Mouse (Mus musculus): ENCODE measurements around the gene Lrrn2. TPM values are rescaled to one million over a fixed set of nuclear protein-coding genes. Genes with fewer than 3 reads are reported as not detected.
"Not testable (repeated sequence)": the region's sequence is repeated elsewhere in the genome, so short reads cannot be mapped to it uniquely, and the experiment has no call there.

Lrrn2 gene
- total and polyA plus RNA-seq, 2 experiments from 2014 or later: 48.9 to 76.6 TPM

DNA sequence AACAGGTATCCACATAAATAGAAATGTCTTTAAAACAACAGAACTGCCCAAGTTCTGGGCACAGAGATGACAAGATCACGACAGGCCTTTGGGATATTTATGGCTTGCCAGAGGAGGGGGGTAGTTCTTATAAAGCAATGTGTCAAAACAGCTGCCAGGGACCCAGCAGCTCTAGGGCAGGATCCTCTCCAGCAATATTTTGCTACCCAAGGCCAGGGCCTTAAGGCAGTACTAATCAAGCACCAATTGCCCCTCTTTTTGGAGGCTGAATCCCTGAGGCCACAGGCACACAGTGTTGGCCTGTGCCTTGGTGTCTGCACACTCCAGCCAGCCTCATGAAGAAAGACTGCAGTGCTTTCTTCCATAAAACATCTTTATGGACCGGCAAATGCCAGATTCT, 84.0 kb downstream of the Lrrn2 start:
- Histone ChIP-seq H3K27me3 (ENCODE audit: insufficient read depth, low read length) (no peaks in the 10 kb centered on the region), H3K36me3 (ENCODE audit: insufficient read depth, low read length) (no peaks in the 10 kb centered on the region), H3K9ac (replicated peaks; ENCODE audit: low read length, poor library complexity, severe bottlenecking) (no peak overlapping the region), H3K27ac (ENCODE audit: low read depth, low read length) (no peak overlapping the region), H3K4me1 (ENCODE audit: insufficient read depth, low read length) (no peaks in the 10 kb centered on the region), H3K9me3 (ENCODE audit: low read length) (no peaks in the 10 kb centered on the region), H3K4me3 (ENCODE audit: low read depth, low read length) (no peak overlapping the region), H3K4me2 (ENCODE audit: low read depth, low read length, poor library complexity, severe bottlenecking) (no peak overlapping the region)
- ATAC-seq (ENCODE audit: low FRiP score) (no peak), DNase-seq (ENCODE audit: low spot score) (no peak)
- WGBS: 93% methylated on average over 2 of the region's 2 CpGs
- TF ChIP-seq CTCF (IDR thresholded peaks at IDR 0.05): no peak

DNA sequence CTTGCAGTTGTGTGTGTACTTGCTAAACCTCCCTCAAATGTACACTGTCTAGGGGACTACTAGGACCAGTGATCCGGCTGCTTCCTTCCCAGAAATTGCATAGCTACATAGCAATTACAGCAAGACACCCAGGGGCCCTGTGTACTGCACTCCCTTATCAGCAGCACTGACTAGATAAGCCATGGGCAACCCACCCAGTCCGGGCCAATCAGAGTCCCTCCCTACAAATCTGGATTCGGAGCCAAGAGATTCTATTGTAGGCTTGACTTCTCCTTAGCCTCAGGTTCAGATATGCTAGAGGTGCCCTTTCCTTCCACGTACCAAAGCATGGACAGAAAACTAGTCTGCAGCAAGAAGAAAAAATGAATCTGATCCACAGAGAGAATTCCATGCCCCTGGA, 84.6 kb downstream of the Lrrn2 start:
- 85% methylated on average over 4 of the region's 4 CpGs for WGBS
- no peak for TF ChIP-seq CTCF (IDR thresholded peaks at IDR 0.05)
- Histone ChIP-seq H3K9me3 (ENCODE audit: low read length) (no peaks in the 10 kb centered on the region), H3K27ac (ENCODE audit: low read depth, low read length) (no peak overlapping the region), H3K9ac (replicated peaks; ENCODE audit: low read length, poor library complexity, severe bottlenecking) (no peak overlapping the region), H3K4me2 (ENCODE audit: low read depth, low read length, poor library complexity, severe bottlenecking) (no peak overlapping the region), H3K27me3 (ENCODE audit: insufficient read depth, low read length) (no peaks in the 10 kb centered on the region), H3K4me3 (ENCODE audit: low read depth, low read length) (no peak overlapping the region), H3K4me1 (ENCODE audit: insufficient read depth, low read length) (no peaks in the 10 kb centered on the region), H3K36me3 (ENCODE audit: insufficient read depth, low read length) (no peaks in the 10 kb centered on the region)
- DNase-seq (ENCODE audit: low spot score) (no peak), ATAC-seq (ENCODE audit: low FRiP score) (no peak)

DNA sequence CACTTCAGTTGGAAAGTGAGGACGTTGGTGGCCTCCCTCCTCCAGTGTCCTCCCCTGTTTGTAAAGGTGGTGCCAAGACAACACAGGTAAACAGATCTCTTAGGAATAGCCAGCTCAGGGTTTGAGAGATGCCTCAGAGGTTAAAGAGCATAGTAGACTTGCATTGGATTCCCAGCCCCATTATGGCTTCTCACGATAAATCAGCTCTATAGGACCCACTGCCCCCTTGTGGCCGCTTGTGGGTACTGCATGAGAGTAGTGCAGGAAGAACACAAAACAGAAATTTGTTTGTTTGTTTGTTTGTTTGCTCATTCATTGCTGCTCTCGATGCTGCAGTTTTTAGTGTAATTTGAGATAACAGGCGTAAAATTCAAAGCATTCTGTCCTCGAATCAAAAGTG, 88.6 kb downstream of the Lrrn2 start:
- Histone ChIP-seq H3K4me3 (ENCODE audit: low read depth, low read length) (no peak overlapping the region), H3K27ac (ENCODE audit: low read depth, low read length) (no peak overlapping the region), H3K4me2 (ENCODE audit: low read depth, low read length, poor library complexity, severe bottlenecking) (no peak overlapping the region), H3K9me3 (ENCODE audit: low read length) (no peaks in the 10 kb centered on the region), H3K27me3 (ENCODE audit: insufficient read depth, low read length) (no peaks in the 10 kb centered on the region), H3K9ac (replicated peaks; ENCODE audit: low read length, poor library complexity, severe bottlenecking) (no peak overlapping the region), H3K4me1 (ENCODE audit: insufficient read depth, low read length) (no peaks in the 10 kb centered on the region), H3K36me3 (ENCODE audit: insufficient read depth, low read length) (no peaks in the 10 kb centered on the region)
- peak; percentile 81 for TF ChIP-seq CTCF (IDR thresholded peaks at IDR 0.05)
- ATAC-seq (ENCODE audit: low FRiP score) (no peak), DNase-seq (ENCODE audit: low spot score) (peak; percentile 31)
- 33% methylated on average over 6 of the region's 6 CpGs for WGBS

DNA sequence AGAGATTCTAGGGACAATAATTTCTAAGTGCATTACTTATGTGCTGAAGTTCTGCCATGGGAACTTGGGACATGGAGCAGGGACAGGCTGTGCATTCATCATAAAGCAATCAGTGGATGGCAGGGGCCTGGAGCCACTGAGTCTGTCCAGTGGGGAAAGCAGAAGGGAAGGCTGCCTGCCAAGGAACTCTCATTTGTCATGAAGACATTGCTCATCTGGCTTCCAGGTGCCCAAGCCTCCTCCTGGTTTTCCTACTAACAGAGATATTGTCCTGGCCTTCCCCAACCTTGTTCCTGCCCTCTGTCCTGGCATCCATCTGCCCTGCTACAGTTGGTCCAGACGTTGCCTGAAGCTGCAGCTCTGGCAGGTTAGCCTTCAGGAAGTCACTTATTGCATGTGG, 97.3 kb downstream of the Lrrn2 start:
- Histone ChIP-seq H3K27ac (ENCODE audit: low read depth, low read length) (no peak overlapping the region), H3K36me3 (ENCODE audit: insufficient read depth, low read length) (no peaks in the 10 kb centered on the region), H3K4me2 (ENCODE audit: low read depth, low read length, poor library complexity, severe bottlenecking) (no peak overlapping the region), H3K27me3 (ENCODE audit: insufficient read depth, low read length) (no peaks in the 10 kb centered on the region), H3K9ac (replicated peaks; ENCODE audit: low read length, poor library complexity, severe bottlenecking) (no peak overlapping the region), H3K9me3 (ENCODE audit: low read length) (no peaks in the 10 kb centered on the region), H3K4me1 (ENCODE audit: insufficient read depth, low read length) (no peaks in the 10 kb centered on the region), H3K4me3 (ENCODE audit: low read depth, low read length) (no peak overlapping the region)
- DNase-seq (ENCODE audit: low spot score) (no peak), ATAC-seq (ENCODE audit: low FRiP score) (no peak)
- 75% methylated on average over 1 of the region's 1 CpGs for WGBS
- no peak for TF ChIP-seq CTCF (IDR thresholded peaks at IDR 0.05)

DNA sequence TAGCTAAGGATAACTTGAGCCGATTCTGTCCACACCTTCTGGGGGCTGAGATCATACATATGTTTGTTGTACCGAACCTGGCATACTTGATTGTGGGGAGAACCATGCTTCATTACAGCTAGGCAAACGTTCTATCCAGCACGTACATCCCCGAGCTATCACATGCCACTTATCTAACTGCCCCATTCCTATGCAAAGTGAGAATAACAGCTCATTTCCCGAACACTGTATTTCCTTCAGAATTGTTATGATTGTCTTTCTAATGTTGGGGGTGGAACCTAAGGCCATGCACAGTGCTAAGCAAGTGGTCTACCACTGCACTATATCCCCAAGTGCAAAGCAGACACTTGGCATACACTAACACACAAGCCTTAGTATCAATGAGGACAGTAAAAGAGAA, 101.2 kb downstream of the Lrrn2 start:
- WGBS: 96% methylated on average over 6 of the region's 6 CpGs
- no peak overlapping the region for H3K27ac ChIP-seq (ENCODE audit: low read depth, low read length)

DNA sequence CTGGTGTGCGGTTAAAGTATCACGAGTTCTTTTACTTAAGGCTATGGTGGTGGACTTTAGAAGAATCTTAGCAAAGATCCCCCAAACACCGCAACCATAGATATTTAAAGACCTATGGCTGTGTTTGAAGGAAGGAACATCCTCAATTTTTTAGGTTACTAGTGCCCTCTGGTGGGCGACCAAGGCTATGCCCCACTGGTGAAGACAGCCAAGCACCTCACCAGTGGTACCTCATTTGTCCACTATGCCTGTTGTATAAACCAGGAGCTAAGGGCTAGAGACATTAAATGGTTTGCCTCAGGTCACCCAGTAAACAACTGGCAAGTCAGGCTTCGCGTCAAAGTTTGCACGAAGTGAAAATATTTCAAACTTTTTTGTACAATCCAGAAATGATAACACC, 102.7 kb downstream of the Lrrn2 start:
- Histone ChIP-seq H3K9ac (replicated peaks; ENCODE audit: low read length, poor library complexity, severe bottlenecking) (no peak overlapping the region), H3K4me2 (ENCODE audit: low read depth, low read length, poor library complexity, severe bottlenecking) (no peak overlapping the region), H3K27me3 (ENCODE audit: insufficient read depth, low read length) (no peaks in the 10 kb centered on the region), H3K9me3 (ENCODE audit: low read length) (no peaks in the 10 kb centered on the region), H3K4me1 (ENCODE audit: insufficient read depth, low read length) (no peaks in the 10 kb centered on the region), H3K4me3 (ENCODE audit: low read depth, low read length) (no peak overlapping the region), H3K27ac (ENCODE audit: low read depth, low read length) (no peak overlapping the region), H3K36me3 (ENCODE audit: insufficient read depth, low read length) (peaks cover 14% of the 10 kb centered on the region; the same call in 1 of the 2 replicates)
- peak; percentile 85 for ATAC-seq (ENCODE audit: low FRiP score)
- WGBS: 53% methylated on average over 7 of the region's 7 CpGs
- DNase-seq (ENCODE audit: low spot score): peak; percentile 84
- peak; percentile 93 for TF ChIP-seq CTCF (IDR thresholded peaks at IDR 0.05)

More for the DNA sequence above, 101.2 kb downstream of the Lrrn2 start:
- Histone ChIP-seq H3K36me3 (ENCODE audit: insufficient read depth, low read length) (peaks cover 12% of the 10 kb centered on the region; the same call in 1 of the 2 replicates), H3K9me3 (ENCODE audit: low read length) (no peaks in the 10 kb centered on the region), H3K27me3 (ENCODE audit: insufficient read depth, low read length) (no peaks in the 10 kb centered on the region), H3K9ac (replicated peaks; ENCODE audit: low read length, poor library complexity, severe bottlenecking) (no peak overlapping the region), H3K4me2 (ENCODE audit: low read depth, low read length, poor library complexity, severe bottlenecking) (no peak overlapping the region), H3K4me3 (ENCODE audit: low read depth, low read length) (no peak overlapping the region), H3K4me1 (ENCODE audit: insufficient read depth, low read length) (no peaks in the 10 kb centered on the region)
- no peak for TF ChIP-seq CTCF (IDR thresholded peaks at IDR 0.05)
- DNase-seq (ENCODE audit: low spot score) (no peak), ATAC-seq (ENCODE audit: low FRiP score) (no peak)

DNA sequence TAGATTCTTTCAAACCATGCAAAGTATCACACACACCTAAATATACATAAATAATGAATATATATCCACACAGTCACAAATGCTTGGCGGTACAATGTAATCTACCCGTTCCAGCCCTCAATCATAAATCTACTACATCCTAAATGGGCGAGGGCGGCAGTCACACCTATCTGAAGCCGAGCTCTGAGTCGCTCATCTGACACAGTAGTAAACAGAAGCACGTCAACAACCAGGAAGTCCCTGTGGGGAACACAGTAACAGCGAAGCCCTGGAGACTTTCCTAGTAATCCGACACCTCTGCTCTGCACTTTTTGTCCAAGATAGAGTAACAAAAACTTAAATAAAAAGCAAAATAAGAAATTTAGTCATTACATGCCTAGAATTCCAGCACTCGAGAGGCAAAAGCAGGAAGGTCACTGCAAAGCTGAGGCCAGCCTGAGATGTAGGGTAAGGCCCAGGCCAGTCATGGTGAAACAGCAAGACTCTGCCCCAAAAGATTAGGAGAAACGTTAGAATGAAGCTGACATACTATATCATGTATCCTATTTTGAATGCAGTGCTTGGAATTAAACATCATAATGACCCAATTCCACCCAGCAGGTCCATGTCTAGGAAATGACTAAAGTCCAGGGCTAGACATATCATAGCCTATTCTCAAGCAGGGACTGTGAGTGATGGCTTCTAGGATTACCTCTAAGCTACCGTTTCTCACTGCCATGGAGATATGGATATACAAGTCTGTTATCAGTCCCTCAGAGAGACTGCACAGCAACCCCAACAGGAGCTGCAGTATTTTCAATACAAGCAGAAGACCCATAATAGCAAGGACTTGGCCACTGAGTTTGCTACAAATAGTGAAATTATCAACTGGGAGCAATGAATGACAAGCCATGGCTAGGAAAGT, 108.7 kb downstream of the Lrrn2 start:
- ATAC-seq (ENCODE audit: low FRiP score); H3K4me3 ChIP-seq (ENCODE audit: low read depth, low read length); H3K27me3 ChIP-seq (ENCODE audit: insufficient read depth, low read length); H3K27ac ChIP-seq (ENCODE audit: low read depth, low read length); H3K9me3 ChIP-seq (ENCODE audit: low read length); H3K4me1 ChIP-seq (ENCODE audit: insufficient read depth, low read length); DNase-seq (ENCODE audit: low spot score); H3K9ac ChIP-seq (replicated peaks; ENCODE audit: low read length, poor library complexity, severe bottlenecking); H3K4me2 ChIP-seq (ENCODE audit: low read depth, low read length, poor library complexity, severe bottlenecking): not testable (repeated sequence)
- WGBS: 85% methylated on average over 12 of the region's 12 CpGs
- H3K36me3 ChIP-seq (ENCODE audit: insufficient read depth, low read length): peaks cover 26% of the 10 kb centered on the region
